Mouse (Mus musculus) kidney, postnatal 14 days (tissue): Measurements from ENCODE around the gene B430305J03Rik.
A peak's percentile ranks its signal among the peaks of the same experiment; 100 is the strongest.

Source experiments
- DNase-seq: peaks from one replicate; pipeline ENCODE4 v3.0.0; 2022; ENCODE audit warnings: mixed read lengths

The B430305J03Rik gene

DNA sequence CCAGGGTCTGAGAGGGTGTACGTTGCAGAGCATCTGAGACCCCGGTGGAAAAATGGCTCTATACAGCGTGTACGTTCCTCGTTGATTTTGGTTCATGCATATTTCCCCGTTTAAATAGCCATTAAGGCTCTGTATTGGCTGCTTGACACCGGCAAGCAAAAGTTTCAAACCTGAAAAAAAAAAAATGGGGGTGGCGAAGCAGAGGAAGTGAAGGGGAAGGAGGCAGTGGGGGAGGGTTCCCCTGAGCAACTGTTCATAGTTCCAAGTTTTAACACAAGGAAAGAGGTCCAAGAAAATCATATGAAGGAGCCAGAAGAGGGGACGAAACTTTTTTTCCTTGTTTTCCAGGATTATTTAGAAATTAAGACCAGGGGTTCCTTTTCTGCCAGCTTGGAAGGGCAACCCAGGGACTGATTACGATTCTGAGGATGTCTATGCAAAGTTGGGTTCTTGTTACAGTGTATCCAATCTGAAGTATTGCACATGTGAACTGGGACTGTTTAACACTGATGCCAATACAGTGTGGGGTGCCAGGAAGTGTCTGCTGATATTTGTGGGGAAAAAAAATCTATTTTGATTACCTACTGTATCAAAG is at the start of gene B430305J03Rik:
TSS of gene B430305J03Rik (minus strand) at position 173 of the 595 bp plus-strand sequence.
- peak; percentile 18 for DNase-seq

DNA sequence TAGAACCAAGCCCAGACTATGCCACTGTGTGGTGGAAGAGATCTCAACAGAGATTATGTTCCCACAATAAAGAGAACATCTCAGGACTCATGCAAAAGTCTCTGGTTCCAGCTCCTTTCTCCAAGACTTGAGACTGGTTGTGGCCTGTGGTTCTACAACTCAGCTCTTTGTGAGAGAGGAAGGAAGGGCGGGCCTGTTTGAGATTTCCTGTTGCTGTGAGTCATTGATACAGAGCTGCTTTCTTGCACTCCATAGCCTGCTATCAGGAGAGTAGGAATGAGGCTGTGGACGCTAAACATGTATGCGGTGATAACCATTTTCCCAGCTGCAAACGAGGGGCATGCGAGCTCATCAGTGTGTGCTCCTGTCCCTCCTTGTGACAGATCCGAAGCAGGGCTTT is 43.9 kb upstream of the B430305J03Rik start:
- peak; percentile 2 for DNase-seq

DNA sequence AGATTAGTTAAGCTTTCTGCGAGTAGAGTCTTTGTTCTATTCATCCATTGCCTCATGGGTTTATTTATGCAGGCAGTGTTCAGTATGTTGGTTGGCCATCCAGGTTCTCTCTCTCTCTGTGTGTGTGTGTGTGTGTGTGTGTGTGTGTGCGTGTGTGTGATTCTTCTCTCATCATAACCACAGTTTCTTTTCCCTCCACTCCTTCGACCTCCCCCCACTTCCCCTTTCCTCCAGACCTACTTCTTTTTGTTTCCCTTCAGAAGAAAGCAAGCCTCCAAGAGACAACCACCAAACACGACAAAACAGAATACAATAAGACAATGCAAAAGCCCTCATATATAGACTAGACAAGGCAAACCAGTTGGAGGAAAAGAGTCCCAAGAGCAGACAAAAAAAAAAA is 41.2 kb upstream of the B430305J03Rik start:
- DNase-seq, result no peak

DNA sequence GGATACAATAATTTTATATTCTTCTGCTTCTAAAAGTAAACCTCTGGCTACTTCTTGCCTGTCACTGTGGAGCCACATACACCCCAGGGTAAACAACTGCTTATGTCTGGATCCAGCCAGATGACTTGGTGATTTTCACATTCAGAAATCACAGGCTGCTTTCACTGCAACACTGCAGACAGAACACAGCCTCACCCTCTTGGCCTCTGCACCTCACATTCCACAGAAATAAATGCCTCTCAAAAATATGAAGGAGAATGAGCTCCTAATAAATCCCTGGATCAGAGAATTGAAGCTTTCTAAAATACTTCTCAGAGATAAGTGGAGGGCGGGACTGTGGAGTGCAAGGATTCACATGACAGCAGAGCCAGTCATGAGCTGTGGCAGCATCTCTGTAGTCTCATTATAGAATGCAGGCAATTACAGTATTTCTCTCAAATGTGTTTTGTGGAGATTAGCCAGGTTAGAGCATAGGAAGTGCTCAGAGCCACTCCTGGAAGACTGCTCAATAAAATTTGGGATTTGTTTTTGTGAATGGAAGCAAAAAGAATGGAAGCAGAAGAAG is 35.2 kb upstream of the B430305J03Rik start:
- DNase-seq, result no peak

DNA sequence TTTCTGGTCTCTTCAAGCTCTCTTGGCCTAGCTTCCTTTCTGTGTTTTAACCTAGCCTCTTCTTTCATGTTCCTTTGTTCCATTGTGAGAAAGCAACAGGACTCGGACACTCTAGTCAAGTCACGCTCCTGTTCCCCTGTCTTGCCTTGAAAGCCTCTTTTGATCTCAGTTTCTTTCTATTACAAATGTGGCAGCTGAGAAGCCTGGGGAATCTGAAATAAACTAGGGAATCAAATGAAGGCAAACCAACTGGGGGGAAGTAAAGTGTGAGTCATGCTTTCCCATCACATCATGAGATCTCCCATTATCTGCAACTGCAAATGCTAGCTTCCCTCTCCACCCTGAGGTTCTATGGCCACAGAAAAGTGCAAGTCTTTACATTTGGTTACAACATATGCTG is 31.0 kb upstream of the B430305J03Rik start:
- no peak for DNase-seq

DNA sequence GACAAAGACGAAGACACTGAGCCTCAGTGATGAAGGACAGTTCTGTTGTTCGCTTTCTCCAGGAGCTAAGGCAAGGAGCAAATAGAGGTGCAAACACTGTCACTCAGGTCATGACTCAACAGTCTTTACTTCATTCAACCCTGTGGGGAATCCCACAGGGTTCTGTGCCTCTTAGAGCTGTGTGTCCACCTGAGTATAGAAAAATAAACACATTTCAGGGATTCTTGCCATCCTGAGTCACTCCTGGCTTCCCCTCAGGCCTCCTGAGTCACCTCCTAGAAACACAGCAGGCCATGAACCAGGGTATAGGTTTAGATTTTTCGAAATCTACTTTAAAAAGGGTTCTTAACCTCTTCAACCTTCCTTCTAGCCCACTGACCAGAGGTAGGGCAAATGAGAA is 29.6 kb upstream of the B430305J03Rik start:
- DNase-seq, result no peak

DNA sequence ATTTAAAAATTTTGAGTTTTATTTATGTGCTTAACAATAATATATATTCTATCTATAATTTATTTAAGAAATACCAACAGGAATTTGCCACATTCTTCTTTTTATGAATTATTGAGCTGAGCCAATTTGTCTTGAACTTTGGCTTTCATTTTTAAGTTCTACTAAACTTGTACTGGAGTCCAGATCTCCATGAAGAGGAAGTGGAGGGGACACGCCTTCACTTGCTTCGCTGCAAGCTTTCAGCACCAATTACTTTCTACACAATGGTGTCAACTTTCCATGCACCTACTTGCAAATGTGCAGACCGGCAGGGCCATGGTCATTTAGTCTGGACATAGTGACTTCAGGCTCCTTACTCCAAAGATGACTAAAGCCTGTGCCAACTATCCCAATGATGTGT is 27.8 kb upstream of the B430305J03Rik start:
- DNase-seq, result no peak

DNA sequence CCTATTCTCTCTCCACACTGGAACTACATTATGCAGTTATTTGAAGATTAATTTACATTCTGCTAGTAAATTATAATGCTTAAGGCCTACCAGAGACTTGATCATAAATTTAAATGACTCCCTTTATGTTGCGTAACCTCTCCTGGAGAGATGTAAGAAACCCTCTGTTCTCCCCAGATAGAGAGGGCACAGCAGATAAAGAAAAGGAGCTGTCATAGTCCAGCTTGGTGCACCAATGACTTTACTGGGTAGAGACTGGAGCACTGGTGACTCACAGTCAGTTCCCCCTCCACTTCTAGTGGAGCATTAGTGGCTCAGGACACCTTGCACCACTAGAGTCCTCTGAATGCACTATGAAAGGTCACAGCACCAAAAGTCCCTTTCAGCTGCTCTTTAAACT is 27.1 kb upstream of the B430305J03Rik start:
- DNase-seq, result no peak

DNA sequence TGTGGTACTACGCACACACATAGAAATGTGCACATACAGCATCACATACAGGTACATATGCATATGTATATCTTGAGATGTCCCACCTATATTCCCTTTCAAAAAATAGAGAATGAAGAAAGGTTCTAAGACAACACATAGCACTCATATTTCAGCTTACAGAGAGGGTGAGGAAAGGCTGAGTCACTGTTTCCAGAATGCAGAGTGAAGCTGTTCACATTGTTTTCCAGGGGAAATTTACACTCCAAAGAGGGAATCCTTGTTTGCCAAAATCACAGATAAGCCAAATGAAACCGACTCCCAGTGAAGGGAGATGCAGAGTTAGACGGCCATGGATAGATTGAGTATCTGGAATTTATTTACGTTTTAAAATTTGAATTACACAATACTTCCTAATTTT is 25.8 kb upstream of the B430305J03Rik start:
- no peak for DNase-seq

DNA sequence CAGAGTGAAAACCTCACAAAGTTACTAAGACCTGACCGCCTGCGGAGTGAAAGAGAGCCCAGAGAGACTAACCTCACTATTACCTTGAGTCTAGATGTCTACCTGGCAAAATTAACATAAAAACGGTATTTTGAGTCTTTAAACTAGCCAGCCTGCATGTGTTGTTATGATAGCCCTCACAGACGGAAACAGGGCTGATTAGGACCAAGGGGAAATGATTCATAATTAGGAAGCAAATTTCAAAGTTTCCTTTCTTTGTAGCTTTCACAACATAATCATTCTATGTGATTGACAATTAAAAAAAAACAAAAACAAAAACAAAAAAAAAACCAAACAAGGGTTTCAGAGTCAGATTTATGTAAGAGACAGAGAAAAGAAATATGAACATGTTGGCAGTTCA is 20.6 kb upstream of the B430305J03Rik start:
- DNase-seq, result no peak

DNA sequence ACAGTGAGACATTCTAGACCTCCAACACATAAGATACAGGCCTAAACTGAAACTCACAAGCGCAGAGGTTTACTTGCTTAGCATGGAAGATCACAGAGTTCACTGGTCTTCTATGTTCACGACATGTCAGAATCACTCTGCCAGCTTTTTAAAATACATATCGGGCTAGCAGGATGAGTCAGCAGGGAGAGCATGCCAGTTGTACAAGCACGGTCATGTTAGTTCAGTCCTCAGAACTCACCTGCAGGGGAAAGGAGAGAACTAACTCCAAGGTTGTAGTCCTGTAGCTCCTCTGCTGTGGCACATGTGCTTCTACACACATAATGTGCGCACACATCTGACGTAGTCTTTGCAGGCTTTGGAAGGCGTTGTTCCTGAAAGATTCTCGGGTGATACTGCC is 10.2 kb upstream of the B430305J03Rik start:
- DNase-seq, result no peak

DNA sequence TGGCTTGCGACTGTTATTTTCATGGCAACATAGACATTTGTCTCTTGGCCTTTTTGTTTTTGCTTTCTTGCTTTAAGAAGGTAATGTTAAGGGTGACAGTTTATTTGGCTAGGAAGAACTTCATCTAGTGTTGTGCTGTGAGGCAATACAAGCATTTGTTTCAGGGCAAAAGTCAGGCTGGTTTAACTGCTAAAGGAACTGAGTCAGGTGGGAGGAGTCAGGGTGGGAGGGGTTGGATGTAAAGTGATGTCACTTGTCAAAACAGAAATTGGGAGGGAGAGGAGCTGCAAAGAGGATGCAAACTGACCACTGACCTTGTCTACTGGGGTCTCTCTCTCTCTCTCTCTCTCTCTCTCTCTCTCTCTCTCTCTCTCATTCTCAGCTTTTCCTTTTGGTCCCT is 2.7 kb upstream of the B430305J03Rik start:
- no peak for DNase-seq

DNA sequence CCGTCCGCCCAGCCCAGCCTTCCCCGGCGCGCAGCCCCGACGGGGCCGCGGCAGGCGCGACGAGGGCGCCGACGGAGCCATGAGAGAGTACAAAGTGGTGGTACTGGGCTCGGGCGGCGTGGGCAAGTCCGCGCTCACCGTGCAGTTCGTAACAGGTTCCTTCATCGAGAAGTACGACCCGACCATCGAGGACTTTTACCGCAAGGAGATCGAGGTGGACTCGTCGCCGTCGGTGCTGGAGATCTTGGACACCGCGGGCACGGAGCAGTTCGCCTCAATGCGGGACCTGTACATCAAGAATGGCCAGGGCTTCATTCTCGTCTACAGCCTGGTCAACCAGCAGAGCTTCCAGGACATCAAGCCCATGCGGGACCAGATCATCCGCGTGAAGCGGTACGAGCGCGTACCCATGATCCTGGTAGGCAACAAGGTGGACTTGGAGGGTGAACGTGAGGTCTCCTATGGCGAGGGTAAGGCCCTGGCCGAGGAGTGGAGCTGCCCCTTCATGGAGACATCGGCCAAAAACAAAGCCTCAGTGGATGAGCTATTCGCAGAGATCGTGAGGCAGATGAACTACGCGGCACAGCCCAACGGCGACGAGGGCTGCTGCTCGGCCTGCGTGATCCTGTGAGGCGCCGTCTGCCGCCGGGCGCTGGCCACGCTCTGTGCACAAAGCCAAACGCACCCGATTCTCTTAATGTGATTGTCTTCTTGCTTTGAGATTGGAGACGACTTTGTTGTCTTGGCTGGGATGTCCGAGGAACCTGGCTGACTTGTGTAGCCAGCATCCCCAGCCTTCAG is 573 bp downstream of the B430305J03Rik start:
- peak; percentile 41 for DNase-seq

DNA sequence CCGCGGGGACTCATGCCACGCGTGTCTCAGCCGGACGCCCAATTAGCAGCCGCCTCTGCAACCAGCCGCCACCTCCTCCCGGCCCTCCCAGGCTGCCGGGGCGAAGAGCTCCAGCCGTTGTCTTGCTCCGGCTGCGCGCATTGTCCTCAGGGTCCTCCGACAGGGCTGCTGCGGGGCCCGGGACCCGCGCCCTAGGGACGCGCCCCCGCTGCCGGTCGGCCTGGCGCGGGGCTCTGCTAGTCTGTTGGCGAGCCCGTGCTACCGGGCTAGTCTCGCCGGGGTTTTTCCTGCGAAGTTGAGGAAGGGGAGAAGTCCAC is 1.1 kb downstream of the B430305J03Rik start:
- DNase-seq, result no peak

DNA sequence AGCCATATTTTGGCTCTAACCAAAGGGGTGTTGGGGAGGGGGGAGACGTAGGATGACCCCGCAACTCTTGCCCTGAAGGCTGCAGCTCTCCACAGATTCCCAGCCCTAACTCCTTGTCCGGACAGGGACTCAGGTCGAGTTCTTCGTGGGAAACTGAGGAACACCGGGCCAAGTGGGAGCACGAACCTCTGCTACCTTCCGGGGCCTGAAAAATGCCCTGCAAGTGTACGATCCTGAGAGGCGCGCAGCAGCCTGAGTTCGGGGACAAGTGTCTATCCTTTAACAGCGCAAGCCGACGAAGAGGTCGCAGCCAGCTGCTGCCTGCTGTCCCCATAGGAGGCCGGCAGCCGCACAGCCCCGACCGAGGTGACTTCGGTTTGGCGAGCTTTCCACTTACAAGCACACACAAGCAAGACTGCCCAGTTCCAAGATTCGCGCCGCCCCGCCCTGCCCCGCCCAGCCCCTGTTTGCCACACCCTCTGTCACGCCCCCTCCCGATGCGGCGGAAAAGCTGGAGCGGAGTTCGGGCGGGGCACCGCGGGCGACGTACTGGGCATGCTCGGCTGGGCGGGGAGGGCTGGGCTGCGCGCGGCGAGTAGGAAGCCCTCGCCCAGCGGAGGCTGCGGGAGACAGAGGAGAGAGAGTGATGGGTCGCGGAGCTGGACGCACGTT is 1.6 kb downstream of the B430305J03Rik start:
- peak; percentile 96 for DNase-seq

DNA sequence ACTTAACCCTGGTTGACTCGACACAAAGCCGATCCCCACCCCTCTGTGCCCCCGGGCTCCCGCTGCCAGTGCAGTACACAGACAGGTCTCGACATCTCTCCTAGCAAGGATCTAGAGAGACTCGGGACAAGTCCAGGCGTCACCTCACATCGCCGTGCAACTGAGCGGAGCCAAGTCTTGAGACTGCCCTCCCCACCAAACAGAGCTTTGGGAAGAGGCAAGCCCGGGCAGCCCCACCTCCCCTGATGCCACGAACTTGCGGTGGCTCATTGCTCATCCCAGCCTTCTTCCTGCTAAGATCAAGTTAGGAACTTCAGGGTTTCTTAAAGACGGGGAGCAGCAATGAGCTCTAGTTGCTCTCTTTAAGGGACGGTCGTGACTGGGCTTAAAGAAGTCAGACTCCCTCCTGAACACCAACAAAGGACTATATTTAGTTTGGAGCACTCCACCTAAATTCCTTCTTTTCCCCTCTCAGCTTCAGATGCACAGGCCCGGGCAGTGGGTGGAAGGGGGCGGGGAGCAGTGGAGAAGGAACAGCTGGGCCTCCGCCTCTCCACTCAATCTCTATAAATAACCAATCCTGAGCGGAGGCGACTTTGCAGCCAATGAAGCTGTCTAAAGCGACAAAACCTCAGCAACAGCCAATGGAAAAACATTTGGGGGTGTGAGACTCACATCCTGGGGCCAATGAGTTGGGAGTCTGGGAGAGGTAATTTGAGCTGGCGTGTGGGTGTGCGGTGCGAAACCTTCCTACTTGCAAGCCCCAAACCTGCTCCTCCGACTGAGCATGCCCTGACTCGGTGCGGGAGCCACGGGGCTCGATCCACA is 2.4 kb downstream of the B430305J03Rik start:
- DNase-seq, result peak; percentile 95

DNA sequence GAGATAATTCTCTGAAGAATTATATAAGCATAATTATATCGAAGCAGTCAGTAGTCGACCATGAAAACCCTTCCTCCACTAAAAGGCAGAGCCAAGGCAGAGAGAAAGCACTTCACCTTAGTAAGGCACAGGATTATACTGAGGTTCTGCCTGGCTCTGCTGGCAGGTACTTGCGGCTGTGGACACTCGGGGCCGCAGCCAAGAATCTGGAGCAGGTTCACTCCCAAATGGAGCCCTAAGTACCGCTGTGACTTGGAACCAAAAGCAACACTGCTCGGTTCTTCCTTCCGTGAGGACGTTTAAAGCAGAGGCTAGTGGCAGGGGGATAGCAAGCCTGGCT is 3.0 kb downstream of the B430305J03Rik start:
- DNase-seq, result no peak

DNA sequence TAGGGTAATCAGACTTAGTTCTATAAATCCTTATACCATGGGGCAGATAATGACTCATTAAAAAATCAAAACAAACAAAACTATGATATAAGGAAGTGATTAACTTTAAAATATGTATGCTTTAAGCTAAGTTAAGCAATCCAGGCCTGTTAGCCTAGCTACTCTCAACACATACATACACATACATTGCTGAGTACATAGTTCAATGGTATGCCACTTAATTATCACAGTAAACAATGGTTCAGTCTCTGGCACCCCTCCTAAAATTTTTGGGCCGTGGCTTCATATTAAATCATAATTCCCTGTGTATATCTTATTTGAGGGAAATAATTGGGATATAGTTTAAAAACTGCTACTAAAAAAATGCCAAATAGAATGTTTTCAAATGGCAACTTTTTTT is 4.4 kb downstream of the B430305J03Rik start, which contains the start of gene Rap2b:
TSS of gene Rap2b (plus strand) at position 301 of the 400 bp plus-strand sequence.
- no peak for DNase-seq

DNA sequence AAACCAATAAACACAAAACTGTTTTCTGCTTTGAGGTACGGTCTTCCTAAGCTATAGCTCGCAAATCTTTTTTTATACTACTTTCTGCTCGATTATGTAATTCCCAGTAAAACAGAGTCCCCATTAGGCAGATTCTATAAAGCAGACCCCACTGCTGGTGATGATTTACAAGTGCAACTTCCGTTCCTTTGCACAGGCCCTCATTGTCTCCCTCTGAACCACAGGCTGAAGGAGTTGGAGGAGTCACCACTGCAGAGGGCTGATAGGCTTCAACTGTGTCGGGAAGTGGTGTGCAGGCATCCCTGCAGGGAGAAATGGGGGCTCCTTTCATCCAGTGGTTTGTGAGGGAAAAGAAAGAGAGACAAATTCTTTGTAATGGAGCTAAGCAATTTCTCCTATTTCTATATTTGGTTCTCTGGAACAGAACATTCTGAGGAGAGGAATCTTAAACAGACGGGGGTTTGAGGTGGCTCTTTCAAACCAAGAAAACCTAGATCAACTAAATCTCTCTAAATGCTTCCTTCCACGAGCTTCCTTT is 6.9 kb downstream of the B430305J03Rik start:
- no peak for DNase-seq

DNA sequence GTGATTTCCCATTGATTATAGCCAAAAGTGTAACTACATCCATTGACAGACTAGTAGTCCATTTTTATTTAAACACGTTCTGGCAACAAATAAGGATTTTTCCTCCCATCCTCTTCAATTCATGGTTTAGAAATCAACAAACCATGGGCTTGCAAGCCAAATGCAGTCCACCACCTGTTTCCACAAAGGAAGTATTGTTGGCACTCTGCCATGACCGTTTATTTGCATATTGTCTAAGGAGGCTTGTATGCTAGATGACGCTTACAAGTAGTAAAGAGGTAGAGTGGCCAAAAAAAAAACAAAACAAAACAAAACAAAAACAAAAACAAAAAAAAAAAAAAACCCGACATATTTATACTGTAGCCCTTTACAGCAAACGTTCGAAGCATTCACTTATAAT is 7.6 kb downstream of the B430305J03Rik start:
- peak; percentile 48 for DNase-seq

DNA sequence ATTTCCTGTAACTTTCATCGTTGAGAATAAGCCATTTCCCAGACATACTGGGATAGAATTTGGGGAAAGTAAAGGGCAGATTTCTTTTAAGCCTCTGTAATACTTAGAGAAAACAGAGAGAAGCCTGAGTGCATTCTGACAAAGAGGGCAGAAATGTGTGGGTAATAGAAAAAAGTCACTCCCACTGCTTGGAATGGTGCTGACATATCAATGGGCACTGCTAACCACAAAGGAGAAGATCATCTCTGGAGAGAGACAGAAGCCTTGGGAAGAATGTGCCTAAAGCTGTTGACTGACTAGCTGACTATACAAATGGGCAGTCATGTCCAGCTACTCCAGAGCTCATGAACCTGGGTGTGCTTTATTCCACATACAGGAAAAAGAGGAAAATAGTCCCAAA is 10.3 kb downstream of the B430305J03Rik start:
- no peak for DNase-seq

DNA sequence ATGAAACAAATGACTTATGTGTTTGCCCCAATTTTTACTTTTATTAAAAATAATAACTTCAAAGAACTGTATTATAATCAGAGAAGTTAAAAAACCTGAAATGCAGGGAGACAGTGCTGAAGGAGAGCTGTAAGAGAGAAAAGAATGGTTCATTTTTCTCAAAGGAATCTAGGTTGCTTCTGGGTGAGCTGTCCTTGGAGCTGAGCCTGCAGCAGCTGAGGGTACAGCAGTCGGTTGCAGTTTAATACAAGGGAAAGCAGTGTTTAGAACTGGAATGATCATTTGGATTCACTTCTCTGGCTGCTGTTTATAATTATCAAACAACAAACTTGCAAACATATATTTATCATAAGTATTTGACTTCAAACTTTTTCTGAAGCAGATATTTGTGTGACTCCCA is 16.3 kb downstream of the B430305J03Rik start:
- no peak for DNase-seq
